Mouse (Mus musculus) CH12.LX (cell line): ENCODE data around the gene Serpinb8.

Source experiments
- CHD2 ChIP-seq: IDR thresholded peaks from 2 replicates; pipeline ENCODE4 v1.6.1; 2011; ENCODE audit warnings: low read length, improper control_type of control experiment
- CTCF ChIP-seq, 2 experiments: IDR thresholded peaks in 1 of 2; conservative IDR thresholded peaks in 1 of 2; 2 replicates each; pipeline ENCODE4 v1.5.1; 2011 to 2012; ENCODE audit warnings: low read depth in 2 of 2, low read length in 2 of 2, improper control_type of control experiment in 1 of 2, inconsistent platforms in 1 of 2, mild to moderate bottlenecking in 1 of 2, moderate library complexity in 1 of 2
- E2F4 ChIP-seq: IDR thresholded peaks from 2 replicates; pipeline ENCODE4 v1.6.1; 2011; ENCODE audit warnings: low read depth, low read length, improper control_type of control experiment; ENCODE audit not compliant: insufficient replicate concordance
- EP300 ChIP-seq: IDR thresholded peaks from 2 replicates; pipeline ENCODE4 v1.6.1; 2011; ENCODE audit warnings: low read length, improper control_type of control experiment
- GABPA ChIP-seq: IDR thresholded peaks from 2 replicates; pipeline ENCODE4 v1.6.1; 2012; ENCODE audit warnings: low read depth, low read length, improper control_type of control experiment, inconsistent platforms; ENCODE audit not compliant: insufficient replicate concordance
- MAX ChIP-seq: IDR thresholded peaks from 2 replicates; pipeline ENCODE4 v1.6.1; 2011; ENCODE audit warnings: low read length, improper control_type of control experiment
- MXI1 ChIP-seq: IDR thresholded peaks from 2 replicates; pipeline ENCODE4 v1.6.1; 2011; ENCODE audit warnings: mild to moderate bottlenecking, low read depth, low read length, improper control_type of control experiment
- PAX5 ChIP-seq: IDR thresholded peaks from 2 replicates; pipeline ENCODE4 v1.6.1; 2012; ENCODE audit warnings: low read length, inconsistent platforms, mixed read lengths
- POLR2A ChIP-seq: IDR thresholded peaks from 2 replicates; pipeline ENCODE4 v1.6.1; 2011; ENCODE audit warnings: low read depth, mild to moderate bottlenecking, improper control_type of control experiment, low read length
- RAD21 ChIP-seq: IDR thresholded peaks from 2 replicates; pipeline ENCODE4 v1.6.1; 2011; ENCODE audit warnings: low read depth, mild to moderate bottlenecking, low read length, improper control_type of control experiment, moderate library complexity
- SIN3A ChIP-seq: IDR thresholded peaks from 2 replicates; pipeline ENCODE4 v1.6.1; 2012; ENCODE audit warnings: low read length, improper control_type of control experiment, inconsistent platforms
- TCF12 ChIP-seq: IDR thresholded peaks from 2 replicates; pipeline ENCODE4 v1.6.1; 2014; ENCODE audit warnings: low read depth, mild to moderate bottlenecking, inconsistent platforms, low read length, improper control_type of control experiment
- ZNF384 ChIP-seq: IDR thresholded peaks from 2 replicates; pipeline ENCODE4 v1.6.1; 2012; ENCODE audit warnings: low read depth, low read length, improper control_type of control experiment, inconsistent platforms

GRCm38 (mm10) chr1:107562110-107562509 is 27.7 kb upstream of the Serpinb8 start:
- TF ChIP-seq RAD21 = peak; percentile 83
- TF ChIP-seq EP300 = no peak
- TF ChIP-seq POLR2A = no peak
- TF ChIP-seq CTCF (conservative IDR thresholded peaks at IDR 0.05 in 1 of 2, IDR thresholded peaks at IDR 0.05 in 1 of 2; ENCODE audit: low read depth in 2 of 2, low read length in 2 of 2) = peak; percentile 25 to 75; a peak in 2 of 4 replicates
- TF ChIP-seq PAX5 = no peak
- TF ChIP-seq MXI1 = no peak
- TF ChIP-seq CHD2 = no peak
- no peak for TF ChIP-seq GABPA
- TF ChIP-seq SIN3A = no peak
- no peak for TF ChIP-seq TCF12
- no peak for TF ChIP-seq MAX
- TF ChIP-seq E2F4 = no peak
- peak; percentile 85 for TF ChIP-seq ZNF384
